Mouse (Mus musculus) layer of hippocampus, adult 2 months (tissue): ENCODE results near the gene Rab25. TPM values are rescaled to one million over a fixed set of nuclear protein-coding genes. Genes with fewer than 3 reads are reported as not detected.

Source experiments
- DNase-seq, 2 experiments: peaks; one replicate each; pipeline ENCODE4 v3.0.0; 2022; ENCODE audit warnings: low spot score in 2 of 2
- H3K27ac ChIP-seq: fragments of 200-600 bp; 2 replicates; pipeline ENCODE4 v1.8.1; 2022
- H3K4me3 ChIP-seq: fragments of 200-600 bp; 2 replicates; pipeline ENCODE4 v1.8.1; 2022; ENCODE audit warnings: mild to moderate bottlenecking
- CTCF ChIP-seq: fragments of 200-600 bp; conservative IDR thresholded peaks from 2 replicates; pipeline ENCODE4 v1.8.1; 2022; ENCODE audit warnings: antibody characterized with exemption, mild to moderate bottlenecking, moderate library complexity
- total RNA-seq, 2 experiments: library from RNA; stranded (reverse); gene quantifications; 2 replicates each; pipeline ENCODE4 v1.2.3; 2021

The Rab25 gene
- total RNA-seq, 2 experiments from 2014 or later: not detected

DNA sequence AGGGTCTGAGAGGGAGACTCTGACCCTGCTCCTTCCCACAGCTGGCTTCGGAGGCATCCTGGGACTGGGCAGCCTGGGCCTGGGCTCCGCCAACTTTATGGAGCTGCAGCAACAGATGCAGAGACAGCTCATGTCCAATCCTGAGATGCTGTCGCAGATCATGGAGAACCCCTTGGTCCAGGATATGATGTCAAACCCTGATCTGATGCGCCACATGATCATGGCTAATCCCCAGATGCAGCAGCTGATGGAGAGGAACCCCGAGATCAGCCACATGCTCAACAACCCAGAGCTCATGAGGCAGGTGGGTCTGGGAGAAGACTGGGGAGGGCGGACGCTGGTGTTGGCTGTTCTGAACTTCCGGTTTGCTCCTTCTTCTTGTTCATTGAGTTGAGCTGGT lies 8.5 kb upstream of the Rab25 start:
- Histone ChIP-seq H3K27ac (no peak overlapping the region), H3K4me3 (no peak overlapping the region)
- TF ChIP-seq CTCF: no peak
- no peak for DNase-seq

DNA sequence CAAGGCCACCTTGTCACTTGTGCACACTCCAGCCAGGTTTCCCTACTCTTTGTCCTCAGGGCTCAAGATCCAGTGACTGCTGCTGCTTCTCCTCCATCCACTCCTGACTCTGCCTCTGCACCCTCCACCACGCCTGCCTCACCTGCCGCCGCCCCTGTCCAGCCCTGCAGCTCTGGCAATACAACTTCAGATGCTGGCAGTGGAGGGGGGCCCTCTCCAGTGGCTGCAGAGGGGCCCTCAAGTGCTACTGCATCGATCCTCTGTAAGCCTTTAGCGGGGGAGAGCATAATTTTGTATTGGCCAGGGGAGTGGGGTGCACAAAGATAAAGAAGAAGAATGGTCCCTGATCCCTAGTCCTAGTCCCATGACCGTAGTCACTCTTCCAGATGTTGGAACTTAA lies 7.6 kb upstream of the Rab25 start:
- Histone ChIP-seq H3K27ac (no peak overlapping the region), H3K4me3 (no peak overlapping the region)
- no peak for TF ChIP-seq CTCF
- DNase-seq: no peak

DNA sequence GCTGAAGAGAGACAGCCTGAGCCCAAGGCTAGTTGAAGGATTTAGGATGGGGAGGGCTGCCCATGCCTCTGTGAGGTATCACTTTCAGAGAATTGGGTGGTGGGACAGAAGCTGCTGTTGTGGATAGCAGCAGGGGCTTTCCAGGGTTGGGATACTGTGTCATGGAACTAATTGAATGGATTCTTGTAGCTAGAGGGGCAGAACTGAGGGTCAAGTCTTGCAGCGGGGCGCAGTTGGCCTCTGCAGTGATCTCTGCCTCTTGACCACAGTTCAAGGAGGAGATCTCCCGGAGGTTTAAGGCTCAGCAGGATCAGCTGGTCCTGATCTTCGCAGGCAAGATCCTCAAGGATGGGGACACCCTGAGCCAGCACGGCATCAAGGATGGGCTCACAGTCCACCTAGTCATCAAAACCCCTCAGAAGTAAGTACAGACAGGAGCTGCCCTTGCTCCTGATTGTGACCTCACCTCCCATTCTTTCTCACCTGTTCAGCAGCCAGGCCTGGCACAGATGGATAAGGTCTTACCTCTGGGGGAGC lies 7.0 kb upstream of the Rab25 start:
- no peak for TF ChIP-seq CTCF
- H3K4me3 ChIP-seq: no peak overlapping the region; the same call in 1 of the 2 replicates
- DNase-seq: no peak
- H3K27ac ChIP-seq: no peak overlapping the region

DNA sequence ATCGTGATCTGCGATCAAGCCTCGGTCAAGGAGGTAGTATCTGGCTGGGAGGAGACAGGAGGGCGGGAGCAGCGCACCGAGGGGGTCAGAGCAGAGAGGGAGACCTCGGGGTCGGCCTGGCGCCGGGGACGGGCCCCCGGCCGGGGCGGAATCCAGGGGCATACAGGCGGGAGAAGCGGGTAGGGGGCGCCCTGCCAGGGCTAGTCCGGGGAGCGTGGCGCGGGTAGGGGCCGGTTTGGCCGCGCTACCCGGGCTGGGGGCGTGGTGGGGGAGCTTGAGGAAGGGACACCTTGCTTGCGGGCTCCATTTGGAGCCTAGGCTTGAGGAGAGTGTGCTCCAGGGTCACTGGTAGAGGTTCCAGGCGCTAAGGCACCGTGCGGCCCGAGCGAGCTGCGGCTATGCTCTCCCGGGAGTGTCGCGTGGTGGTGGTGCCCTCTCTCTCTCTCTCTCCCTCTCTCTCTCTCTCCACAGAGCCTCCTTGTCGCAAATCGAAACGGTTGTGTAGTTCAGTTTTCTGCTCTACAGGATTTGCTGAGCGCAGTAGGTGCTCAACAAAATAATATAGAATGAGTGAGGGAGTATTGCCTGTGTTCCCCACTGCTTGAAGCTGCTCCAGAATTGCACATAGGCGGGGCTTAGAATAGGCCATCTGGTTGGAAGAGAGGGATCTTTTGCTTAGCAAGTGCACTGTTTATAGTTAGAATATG lies 5.9 kb upstream of the Rab25 start:
- DNase-seq: peak; percentile 41 to 64
- no peak for TF ChIP-seq CTCF
- H3K27ac ChIP-seq: peak overlapping the region; percentile 99
- H3K4me3 ChIP-seq: peak overlapping the region; percentile 98

DNA sequence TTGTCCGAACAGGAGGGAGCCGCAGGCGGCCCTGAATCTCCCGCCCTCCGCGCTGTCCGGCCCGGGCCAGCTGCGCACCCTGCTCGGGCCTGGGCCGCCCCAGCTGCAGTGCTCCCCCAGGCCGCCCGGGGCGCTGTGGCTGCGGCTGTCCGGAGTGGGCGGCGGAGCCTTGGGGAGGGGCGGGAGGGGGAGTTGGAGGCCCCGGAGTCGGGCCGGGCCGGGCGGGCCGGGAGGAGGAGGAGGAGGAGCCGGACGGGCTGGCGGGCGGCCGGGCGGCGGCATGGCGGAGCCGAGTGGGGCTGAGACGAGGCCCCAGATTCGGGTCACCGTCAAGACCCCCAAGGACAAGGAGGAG lies 5.4 kb upstream of the Rab25 start, which contains the start of gene Ubqln4:
TSS of gene Ubqln4 (plus strand) at position 234 of the 355 bp plus-strand sequence.
- Histone ChIP-seq H3K4me3 (peak within 1 kb of the TSS; percentile 98), H3K27ac (peak within 1 kb of the TSS; percentile 99)
- peak; percentile 82 to 92 for DNase-seq
- TF ChIP-seq CTCF: peak; percentile 84

DNA sequence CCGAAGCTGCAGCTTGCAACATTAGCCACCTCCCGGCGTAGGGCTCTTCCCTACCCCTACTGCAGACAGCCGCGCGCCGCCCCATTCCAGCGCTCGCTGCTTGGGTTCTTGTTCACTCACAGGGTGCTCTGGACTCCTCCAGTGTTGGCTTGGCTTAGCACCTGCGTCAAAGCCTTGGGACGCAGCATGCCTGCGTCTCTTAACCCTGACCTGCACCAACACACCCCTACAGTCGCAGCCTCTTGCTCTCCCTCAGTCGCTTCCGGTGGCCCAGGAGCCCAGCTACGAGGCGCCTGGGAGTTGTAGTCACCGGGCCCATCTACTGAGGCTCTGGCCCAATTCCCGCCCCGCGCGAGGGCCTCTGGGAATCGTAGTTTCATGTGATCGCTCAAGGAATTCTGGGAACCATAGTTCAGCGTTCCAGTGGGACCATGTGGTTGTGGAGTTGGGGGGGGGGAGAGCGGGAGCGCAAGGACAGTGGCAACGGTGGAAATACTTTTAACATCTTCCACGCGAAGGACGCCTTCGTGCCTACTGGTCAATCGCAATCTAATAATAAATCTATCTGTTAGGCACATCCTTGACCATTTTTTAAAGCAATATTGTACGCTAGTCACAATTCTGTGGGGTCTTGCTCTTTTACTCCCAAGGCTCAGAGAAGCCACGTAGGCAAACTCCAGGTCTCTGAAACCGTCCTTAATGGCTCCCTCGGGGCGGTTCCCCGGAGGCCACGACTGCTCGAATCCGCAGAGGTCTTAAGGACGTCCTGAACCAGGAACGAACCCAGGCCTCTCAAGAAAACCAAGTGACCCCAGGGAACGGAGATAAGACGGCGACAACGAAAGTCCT lies 4.8 kb upstream of the Rab25 start, which contains the start of gene Lamtor2:
TSS of gene Lamtor2 (minus strand) at position 399 of the 849 bp plus-strand sequence.
- Histone ChIP-seq H3K4me3 (peak within 1 kb of the TSS; percentile 98), H3K27ac (peak within 1 kb of the TSS; percentile 99)
- DNase-seq: peak; percentile 99
- no peak for TF ChIP-seq CTCF

DNA sequence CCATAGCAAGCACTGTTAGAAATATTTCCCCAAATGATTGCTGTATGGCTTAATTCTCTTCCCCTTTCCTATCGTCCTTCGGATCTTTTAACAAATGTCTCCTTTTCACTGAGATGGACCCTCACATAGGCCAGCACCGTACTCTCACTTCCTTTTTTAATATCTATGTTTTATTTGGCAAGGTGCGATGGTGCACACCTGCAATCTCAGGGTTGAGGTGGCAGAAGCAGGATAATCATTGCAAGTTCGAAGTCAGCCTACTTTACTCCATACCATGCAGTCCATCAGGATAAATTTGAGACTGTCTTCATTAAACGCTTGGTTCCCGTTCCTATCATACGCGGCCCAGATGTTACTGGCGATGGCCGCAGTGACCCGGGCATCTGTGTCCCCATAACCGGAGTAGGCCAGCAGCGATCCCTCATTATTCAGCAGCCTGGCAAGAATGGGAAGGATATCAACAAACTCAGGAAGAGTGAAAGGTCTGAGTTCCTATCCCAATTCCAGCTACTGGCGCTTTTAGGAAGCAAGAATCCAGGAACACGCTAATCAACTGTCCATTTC lies 4.1 kb upstream of the Rab25 start:
- no peak for TF ChIP-seq CTCF
- Histone ChIP-seq H3K4me3 (peak overlapping the region; percentile 98), H3K27ac (peak overlapping the region; percentile 99)
- no peak for DNase-seq

DNA sequence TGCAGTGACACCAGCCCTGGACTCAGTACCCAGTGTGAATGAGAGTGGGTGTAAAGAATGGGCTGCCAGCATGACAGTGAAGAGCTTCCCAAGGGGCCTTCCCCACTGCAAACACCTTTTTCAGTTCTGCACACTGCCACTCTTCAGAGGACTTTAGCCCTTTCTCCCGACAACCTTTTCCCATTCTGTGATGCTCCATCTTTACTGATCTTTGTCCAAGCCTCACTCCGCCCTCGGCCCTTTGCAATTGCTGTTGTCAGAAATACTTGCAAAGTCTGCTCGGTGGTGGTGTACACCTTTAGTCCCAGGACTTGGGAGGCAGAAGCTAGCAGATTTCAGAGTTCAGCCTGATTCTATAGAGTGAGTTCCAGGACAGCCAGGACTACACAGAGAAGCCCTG lies 3.5 kb upstream of the Rab25 start:
- Histone ChIP-seq H3K27ac (no peak overlapping the region), H3K4me3 (peak overlapping the region; percentile 98)
- no peak for DNase-seq
- no peak for TF ChIP-seq CTCF

DNA sequence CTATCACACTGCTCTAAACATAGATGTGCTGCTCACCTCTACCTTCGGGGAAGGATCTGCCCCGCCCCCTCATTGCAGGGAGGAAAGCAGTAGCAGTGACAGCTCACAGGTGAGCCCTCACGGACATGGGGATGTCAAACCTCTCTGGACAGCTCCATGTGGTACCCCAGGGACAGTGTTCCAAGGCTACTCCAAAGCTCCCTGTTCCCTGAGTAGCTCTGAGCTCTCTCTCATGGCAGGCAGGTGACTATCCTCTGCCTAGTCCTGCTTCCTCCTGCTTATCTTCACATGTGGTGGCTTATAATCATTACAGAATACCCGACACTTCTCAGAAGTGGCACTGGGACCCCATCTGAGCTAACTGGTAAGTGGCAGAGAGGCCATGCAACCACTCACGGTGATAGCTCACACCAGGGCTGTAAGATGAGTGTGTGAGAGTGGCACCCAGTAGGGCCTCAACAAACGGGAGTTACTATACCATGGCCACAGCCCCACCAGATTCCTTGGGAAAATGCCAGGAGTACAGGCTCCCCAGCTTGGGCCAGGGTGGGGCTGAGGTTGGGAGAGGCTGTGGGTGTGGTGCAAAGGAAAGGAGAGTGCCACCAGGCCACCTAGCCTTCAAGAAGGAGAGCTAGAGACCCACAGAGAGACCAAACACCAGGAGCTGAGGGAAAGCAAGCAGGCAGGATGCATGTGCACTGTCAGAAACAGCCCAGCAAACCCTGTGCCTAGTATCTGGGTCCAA lies 1.3 kb downstream of the Rab25 start:
- no peak for TF ChIP-seq CTCF
- no peak overlapping the region for H3K4me3 ChIP-seq
- H3K27ac ChIP-seq: no peak overlapping the region
- no peak for DNase-seq

DNA sequence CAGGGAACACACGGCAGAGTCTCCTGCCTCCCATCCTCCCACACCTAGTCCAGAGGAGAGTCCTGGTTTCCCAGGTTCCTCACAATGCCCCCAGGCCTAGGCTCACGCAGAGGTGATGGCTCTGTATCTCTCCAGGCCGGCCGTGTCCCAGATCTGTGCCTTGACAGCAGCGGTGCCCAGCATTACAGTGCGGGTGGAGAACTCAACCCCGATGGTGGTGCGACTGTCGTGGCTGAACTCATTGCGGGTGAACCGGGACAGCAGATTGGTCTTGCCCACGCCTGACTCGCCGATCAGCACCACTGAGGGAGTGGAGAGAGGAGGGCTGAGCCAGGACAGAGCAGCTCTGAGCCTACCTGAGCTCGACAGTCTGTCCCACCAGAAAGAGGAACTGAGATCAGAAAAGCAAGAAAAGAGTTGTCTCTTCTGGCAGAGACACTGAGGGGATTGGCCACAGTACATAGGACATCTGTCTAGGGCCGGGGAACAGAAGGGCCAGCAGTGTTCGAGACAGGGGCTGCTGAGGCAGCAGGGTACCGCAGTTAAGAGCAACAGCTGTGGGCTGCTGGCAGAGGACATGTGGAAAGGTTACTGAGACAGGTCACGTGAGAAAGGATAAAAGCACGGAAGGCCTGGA lies 3.0 kb downstream of the Rab25 start:
- Histone ChIP-seq H3K27ac (no peak overlapping the region), H3K4me3 (no peak overlapping the region)
- TF ChIP-seq CTCF: no peak
- no peak for DNase-seq

DNA sequence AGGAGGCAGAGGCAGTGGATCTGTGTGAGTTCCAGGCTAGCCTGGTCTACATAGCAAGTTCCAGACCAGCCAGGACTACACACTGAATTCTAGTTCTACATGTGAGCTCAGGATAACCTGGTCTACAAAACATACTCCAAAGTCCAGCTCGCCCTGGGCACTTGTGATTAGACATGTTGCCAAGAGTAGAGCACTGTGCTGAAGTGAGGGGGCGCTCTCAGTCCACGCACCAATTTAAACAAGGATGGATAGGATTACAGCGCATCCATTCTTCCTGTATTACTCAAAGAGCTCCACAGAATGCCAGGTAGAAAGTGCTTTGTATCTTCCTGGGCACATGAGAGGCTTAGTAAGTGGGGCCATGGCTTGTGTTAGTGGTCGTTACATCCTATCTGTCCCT lies 3.6 kb downstream of the Rab25 start:
- Histone ChIP-seq H3K27ac (no peak overlapping the region), H3K4me3 (no peak overlapping the region)
- peak; percentile 62 for TF ChIP-seq CTCF
- no peak for DNase-seq

DNA sequence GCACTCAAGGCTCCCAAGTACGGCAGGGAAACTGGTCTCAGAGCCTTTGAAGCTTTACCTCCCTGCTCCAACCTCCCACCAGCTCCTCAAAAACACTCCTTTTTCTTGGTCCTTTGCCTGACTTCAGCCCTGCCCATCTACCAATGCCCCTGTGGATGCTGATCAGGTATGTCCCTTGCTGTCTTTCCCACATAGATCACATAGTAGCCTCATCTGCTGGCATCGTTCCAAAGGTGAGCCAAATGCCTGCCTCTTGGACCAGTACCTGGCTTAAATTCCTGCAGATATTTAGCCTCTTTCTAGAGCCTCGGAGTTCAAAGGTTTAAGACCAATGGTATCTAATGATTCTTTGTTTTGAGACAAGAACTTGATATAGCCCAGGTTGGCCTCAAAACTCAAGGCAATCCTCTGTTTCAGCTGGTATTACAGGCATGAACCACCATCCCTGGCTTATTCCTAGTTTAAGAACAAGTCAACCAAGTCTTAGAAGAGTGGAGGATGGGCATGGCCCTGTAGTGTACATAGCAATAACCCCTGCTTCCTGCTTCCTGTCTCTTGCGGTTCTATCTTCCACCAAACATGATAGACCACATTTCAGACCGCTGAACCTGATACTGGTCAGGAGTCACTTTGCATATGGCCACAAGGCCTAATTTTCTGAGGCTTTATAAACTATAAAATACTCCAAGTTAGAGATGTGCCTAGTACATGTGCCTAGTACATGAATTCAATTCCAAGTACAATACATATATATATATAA lies 4.3 kb downstream of the Rab25 start:
- DNase-seq: no peak
- H3K27ac ChIP-seq: no peak overlapping the region
- no peak for TF ChIP-seq CTCF
- H3K4me3 ChIP-seq: no peak overlapping the region
